Mouse (Mus musculus): ENCODE results near the gene Sh2b2.

GRCm38 (mm10) chr5:136210549-136210948, 35.8 kb downstream of the Sh2b2 start:
- TF ChIP-seq E2F4 (IDR thresholded peaks at IDR 0.05; ENCODE audit: insufficient read depth) (no peak), POLR2A (IDR thresholded peaks at IDR 0.05; ENCODE audit: insufficient read length, low read depth) (no peak), SRF (IDR thresholded peaks at IDR 0.05; ENCODE audit: control insufficient read depth, insufficient read length, low read depth) (no peak), USF1 (IDR thresholded peaks at IDR 0.05; ENCODE audit: low read depth) (no peak), POLR2AphosphoS2 (IDR thresholded peaks at IDR 0.05; ENCODE audit: insufficient read length, low read depth) (no peak), MYOD1 (IDR thresholded peaks at IDR 0.05; ENCODE audit: control insufficient read depth in 1 of 3, insufficient read length in 2 of 3, low read depth in 2 of 3) (no peak)

Measured in myocyte (in vitro differentiated cells).